Mouse (Mus musculus): ENCODE data around the gene Kif16b.

DNA sequence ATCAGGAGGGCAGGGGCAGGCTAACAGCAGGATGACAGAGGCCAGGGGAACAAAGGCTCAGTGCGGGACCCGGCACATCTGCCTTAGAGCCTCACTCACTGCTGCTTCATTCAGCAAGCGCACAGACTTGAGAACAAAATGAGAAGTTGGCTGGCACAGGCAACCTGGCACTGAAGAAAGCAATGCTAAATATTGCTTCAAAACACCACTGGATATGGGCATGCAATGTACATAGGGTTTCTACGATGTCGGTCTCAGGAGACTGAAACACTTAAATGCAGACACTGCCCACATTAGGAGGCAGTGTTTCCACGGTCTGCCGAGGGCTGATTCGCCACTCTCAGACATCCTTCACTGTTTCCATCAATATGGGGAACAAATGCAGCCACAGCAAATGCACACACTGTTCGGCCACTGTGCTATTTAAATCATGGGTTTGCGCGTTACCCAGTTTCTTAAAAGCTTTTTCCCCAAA lies 131.6 kb downstream of the Kif16b start:
- no peak for TF ChIP-seq EP300 (IDR thresholded peaks at IDR 0.05; ENCODE audit: low read depth)
- TF ChIP-seq CTCF (IDR thresholded peaks at IDR 0.05; ENCODE audit: low read depth): no peak
